Mouse (Mus musculus): ENCODE measurements around the gene Tns1.

The Tns1 gene

GRCm38 (mm10) chr1:74014538-74015327 is 109.5 kb downstream of the Tns1 start:
- DNase-seq (ENCODE audit: low spot score in 2 of 2), result no peak

GRCm38 (mm10) chr1:74013296-74014031 is 110.8 kb downstream of the Tns1 start:
- no peak for DNase-seq (ENCODE audit: low spot score in 2 of 2)

DNA sequence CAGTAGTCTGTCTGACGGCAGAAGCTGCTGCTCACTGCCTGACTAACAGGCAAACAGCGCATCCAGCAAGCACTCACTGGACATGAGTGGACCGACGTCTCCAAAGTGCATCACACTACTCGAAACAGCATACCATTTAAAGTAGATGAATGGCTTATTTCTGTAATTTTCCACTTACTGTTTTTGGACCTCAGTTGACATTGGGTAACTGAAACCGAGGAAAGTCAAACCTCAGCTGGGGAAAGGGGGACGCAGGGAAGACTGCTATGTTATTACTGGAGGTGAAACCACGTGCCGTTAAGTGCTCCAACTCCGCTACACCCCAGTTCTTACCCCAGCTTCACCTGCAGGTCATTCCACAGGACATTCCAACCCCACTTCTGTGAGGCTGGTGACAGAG is 111.5 kb downstream of the Tns1 start:
- no peak for DNase-seq (ENCODE audit: low spot score in 2 of 2)

DNA sequence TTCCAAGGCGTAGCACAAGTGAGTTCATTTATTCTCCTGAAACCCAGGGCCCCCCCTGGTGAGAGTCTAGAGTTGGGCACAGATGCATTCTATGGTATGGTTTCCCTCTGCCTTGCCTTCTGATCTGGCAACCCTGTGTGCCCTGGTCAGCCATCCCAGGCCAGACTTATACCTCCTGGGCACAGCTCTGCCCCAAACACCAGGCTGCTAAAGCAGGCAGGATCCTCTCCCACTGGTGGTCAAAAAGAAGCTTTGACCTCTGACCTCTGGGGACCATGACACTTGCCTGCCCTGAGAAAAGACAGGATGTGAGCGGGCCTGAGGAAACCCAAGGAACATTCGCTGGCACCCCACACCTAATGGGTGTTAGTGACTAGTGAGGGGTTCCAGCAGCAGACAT is 114.8 kb downstream of the Tns1 start:
- DNase-seq (ENCODE audit: low spot score in 2 of 2), result no peak

GRCm38 (mm10) chr1:74008966-74009365 is 115.3 kb downstream of the Tns1 start:
- DNase-seq (ENCODE audit: low spot score in 2 of 2), result no peak

GRCm38 (mm10) chr1:74008498-74008897 is 115.8 kb downstream of the Tns1 start:
- peak in 1 of 2 experiments; percentile 78 for DNase-seq (ENCODE audit: low spot score in 2 of 2)

- DNase-seq (ENCODE audit: low spot score in 2 of 2), result no peak
Measured at GRCm38 (mm10) chr1:74007398-74008050, 116.7 kb downstream of the Tns1 start.

DNA sequence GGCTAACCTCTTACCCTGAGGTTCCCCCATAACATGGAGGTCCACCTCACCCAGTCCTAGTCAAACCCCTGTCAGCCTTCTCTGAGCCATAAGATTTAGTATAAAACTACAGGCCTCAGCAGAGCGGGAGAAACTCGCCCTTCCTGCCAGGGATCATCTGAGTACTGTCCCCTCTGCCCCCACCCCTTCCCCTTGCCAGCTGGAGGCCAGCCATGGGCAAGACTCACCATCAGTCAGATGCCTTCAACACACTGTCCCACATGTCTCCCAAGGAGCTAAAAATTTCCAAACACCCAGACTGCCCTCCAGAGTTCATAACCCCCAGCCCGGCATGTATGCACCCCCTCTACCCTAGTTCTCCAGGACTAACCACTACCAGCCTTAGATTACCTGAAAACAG is 119.2 kb downstream of the Tns1 start:
- DNase-seq (ENCODE audit: low spot score in 2 of 2), result no peak

GRCm38 (mm10) chr1:74003723-74004122 is 120.5 kb downstream of the Tns1 start:
- no peak for DNase-seq (ENCODE audit: low spot score in 2 of 2)

GRCm38 (mm10) chr1:74001449-74001820 is 122.8 kb downstream of the Tns1 start:
- no peak for DNase-seq (ENCODE audit: low spot score in 2 of 2)

- DNase-seq (ENCODE audit: low spot score in 2 of 2), result no peak
Measured at GRCm38 (mm10) chr1:74000810-74001448, 123.3 kb downstream of the Tns1 start.

DNA sequence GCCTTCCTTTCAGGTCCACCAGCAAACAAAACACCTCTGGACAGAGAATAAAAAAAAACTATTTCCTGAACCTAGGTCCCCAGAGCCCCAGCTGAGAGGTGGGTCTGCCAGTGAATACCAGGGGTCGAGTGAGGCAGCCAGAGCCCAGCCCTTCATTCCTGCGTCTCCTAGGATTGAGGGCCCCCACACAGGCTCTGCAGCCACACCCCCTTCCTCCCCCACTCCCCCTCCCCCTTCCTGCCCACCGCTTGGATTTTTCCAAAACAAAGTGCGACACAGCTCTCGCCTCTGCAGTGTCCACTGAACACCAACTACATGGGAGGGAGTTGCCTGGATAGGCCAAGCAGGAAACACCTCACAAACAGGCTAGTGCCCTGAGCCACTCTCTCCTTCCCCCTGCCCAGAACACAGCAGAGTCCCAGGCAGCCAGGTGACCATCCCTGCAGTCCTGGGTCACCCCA is 124.0 kb downstream of the Tns1 start:
- DNase-seq (ENCODE audit: low spot score in 2 of 2), result no peak

DNA sequence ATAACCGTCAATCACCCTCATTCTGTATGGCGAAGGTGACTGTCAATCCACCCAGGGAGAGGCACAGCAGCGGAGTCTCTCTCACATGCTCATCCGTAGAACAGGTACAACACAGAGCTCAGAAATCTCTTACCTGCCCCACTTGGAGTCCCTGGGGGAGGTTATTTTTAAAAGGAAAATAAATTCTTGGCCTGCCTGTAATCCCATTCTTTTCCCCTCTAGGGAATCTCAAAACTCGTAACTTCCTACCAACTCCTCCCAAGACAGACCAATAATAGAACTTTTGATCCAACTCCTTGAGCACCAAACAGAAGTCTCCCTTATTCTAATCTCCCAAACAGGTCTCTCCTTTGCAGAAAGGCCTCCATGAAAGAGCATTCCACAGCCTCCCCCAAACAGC is 124.7 kb downstream of the Tns1 start:
- no peak for DNase-seq (ENCODE audit: low spot score in 2 of 2)

DNA sequence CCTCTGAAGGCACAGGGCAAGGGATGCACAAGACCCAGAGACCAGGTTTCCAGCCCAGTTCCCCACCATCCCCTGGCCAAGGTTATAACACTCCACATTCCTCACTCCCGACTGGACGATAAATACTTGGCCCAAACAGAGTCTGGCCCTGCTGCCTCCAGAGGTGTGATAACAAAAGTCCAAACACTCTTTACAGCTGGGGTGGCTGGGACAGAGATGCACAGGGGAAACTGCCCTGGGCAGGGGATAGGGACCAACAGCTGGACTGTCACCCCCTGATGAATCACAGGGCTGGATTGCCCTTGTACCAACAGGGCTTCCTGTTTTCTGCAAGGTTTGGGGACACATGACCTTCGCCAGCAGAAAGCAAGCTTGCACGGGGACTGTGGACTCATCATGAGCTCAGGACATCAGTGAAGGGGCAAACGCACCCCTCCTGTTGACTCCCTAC is 125.3 kb downstream of the Tns1 start:
- DNase-seq (ENCODE audit: low spot score in 2 of 2), result no peak

DNA sequence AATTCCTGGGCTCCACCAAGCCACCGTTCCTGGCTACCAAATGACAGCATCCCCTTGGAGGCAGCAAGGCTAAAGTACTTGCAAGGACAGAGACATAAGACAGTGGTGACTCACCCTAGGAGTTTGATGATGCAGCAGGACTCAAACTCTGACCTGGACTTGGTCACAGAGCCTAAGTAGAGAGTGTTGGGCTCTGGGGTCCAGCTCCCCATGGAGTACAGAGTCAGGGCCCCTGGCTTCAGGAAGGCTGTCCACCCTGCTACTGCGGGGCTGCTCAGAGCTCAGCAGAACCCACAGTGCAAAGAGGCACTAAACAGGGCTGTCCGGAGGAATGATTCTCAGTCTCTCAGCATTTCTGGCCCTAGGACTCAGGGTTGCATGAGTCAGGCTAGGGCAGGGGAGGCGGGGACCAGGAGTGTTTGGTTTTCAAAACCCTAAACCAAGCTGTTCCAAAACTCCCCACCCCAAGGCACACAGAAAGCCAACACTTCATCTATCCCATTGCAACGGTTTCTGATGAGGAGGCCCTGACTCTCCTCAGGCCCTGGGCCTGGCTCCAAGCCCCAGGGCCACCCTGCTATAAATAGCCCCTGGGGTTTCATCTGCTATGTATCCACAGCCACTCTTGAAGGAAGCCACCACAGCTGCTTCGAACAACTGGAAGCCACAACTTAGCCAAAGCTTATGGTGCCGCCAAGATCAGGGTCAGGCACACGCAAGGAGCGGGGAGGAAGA is 126.0 kb downstream of the Tns1 start:
- peak; percentile 48 to 69 for DNase-seq (ENCODE audit: low spot score in 2 of 2)

DNA sequence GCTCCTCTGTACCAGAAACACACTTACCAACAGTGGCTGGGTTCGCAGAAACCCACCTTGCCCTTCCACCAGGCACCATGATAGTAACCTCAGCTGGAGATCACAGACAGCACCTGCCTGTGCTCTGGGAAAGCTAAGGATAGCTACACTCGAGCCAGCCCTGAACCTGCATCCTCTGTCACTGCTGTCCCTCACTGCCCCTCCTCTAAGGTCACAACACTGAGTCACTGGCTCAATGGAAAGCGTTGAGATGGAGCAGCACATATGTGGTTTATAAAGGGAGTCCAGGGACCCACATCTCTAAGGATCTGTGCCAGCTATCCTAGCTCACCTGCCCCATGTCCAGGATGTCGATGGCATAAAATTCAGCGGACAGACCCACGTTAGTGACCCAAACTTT is 126.9 kb downstream of the Tns1 start:
- no peak for DNase-seq (ENCODE audit: low spot score in 2 of 2)

DNA sequence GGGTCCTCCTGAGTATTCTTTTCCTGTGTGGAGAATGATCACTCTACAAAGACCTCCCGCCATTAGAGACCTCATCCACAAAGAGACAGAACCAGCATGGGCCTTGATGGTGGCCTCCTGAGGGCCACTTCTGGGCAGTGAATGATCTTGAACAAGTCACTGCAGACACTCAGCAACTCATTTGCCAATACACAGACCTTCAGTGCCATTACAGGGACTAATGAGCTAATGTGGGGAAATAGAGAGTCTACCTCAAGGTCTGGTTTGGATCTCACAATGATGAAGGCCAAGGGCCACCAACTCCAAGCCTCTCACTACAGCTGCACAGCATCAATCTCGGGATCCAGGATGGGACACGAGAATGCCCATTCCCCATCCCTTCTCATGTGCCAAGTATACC is 127.6 kb downstream of the Tns1 start:
- no peak for DNase-seq (ENCODE audit: low spot score in 2 of 2)

DNA sequence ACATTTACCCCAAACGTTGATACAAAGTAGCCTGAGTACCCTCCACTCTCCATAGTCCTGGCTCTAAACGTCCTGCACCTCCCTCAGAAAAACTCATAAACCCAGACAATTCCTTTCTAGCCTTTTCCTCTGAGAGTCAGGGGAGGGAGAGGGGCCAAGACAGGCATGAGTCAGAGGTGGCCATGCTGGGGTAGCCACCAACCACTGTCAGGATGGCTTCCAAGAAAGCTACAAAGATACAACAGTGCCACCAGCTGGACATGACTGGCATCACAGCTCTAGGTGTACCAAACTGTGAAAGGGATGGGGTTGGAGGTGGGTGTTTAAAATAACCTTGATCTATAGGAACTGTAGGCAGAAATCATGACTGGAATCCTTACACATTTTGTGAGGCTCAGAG is 128.0 kb downstream of the Tns1 start:
- peak in 1 of 2 experiments; percentile 58 for DNase-seq (ENCODE audit: low spot score in 2 of 2)

DNA sequence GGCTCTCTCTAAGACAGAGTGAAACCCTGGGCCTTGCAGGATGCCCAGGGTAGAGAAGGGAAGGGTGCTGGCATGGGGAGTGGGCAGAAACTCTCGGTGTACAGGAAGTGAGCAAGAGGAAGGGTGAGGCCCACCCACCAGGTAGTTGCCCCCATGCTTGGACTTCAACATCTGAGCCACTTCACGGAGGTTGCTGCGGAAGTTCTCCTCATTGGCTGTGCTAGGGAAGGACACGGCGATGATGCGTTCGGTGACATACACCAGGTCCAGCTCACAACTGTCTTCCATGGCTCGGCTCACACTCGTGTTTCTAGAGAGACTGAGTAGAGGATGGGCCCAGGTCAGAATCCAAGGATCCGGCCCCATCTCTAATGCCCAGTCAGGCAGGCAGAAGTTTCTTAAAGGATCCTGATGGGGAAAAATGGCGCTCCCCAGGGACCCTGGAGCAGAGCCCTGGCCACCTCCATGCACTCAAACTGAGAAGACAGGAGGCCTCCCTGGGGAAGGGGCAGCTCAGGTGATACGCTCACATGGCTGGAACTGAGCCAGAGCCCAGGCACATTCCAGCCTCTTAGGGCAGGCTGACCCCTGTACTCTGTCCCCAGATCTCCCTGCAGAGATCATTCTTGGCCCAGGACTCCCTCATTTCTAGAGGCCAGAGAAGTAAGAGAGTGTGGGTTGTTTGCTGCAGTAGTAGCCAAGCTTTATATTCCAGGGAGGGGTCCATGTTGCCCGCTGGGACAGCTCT is 129.0 kb downstream of the Tns1 start:
- no peak for DNase-seq (ENCODE audit: low spot score in 2 of 2)

DNA sequence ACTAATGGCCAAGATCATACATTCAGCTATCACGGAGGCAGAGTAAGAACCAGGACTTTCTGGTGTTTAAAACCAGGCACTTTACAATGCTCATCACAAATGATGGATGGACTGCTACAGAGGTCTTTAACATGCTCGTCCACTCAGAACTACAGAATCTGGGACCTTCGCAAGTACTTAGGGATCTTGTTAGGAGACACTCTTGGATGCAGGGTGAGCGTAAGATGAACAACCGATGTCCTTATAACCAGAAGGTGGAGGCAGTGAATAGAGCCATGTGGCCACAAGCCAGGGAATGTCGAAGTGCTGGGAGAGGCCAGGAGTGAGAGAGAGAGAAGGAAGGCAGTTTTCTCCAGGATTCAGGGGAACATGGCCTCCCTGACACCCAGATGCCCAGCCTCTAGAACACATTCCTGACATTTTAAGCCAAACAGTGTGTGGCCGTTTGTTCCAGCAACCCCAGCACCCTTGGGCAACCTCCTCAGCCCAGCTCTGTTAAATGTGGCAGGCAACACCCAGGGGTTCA is 130.3 kb downstream of the Tns1 start:
- DNase-seq (ENCODE audit: low spot score in 2 of 2), result no peak

Measured in urinary bladder, adult 18-20 months (tissue).